Mouse (Mus musculus): ENCODE data around the gene Cntnap5c.

DNA sequence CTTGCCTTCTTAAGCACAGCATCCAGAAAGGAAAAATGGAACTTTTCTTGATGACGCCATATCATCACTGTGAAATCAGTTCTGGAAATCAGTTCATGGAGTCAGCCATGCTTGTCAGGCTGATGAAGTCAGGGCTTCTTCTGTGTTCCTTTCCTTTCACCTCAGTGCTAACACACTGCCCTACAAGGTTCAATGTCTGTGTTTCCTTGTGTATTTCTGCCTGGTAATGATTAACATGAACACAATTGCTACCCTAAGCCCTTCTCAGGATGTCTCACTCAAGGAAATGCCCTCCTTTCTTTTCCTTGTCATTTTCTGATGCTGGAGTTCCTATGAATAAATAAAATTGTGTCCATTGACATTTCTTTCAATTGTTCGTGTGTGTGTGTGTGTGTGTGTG, 431.8 kb downstream of the Cntnap5c start:
- TF ChIP-seq POLR2A (IDR thresholded peaks at IDR 0.05; ENCODE audit: low read depth, low read length), result no peak
- no peak for TF ChIP-seq CTCF (IDR thresholded peaks at IDR 0.05; ENCODE audit: extremely low read depth, insufficient read depth, insufficient read length, insufficient replicate concordance)

All from spleen, adult 2 months (tissue).